Comparison of ENCODE assay signal across 8 mouse cellular contexts in the genomic region with DNA sequence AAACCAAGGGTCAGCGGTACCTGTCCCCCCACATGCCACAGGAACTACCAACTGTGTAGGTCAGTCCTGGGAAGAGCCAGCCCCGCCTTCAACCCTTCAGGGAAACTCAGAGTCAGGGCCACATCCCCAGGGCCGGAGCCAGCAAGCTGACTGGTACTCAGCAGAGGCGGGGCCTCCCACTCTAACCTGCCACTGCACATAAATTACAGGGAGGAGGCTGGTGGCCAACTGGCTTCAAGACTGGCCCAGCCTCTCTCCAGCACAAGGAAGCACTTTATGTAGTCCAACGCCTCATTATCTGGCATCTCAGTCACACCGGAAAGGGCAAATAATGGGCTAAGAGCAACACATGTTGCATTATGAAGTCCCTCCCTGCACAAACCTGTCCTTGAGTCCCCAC. TPM values are rescaled to one million over a fixed set of nuclear protein-coding genes. Genes with fewer than 3 reads are reported as not detected.
DNase-seq lines count a peak whose midpoint lies in the region; ATAC-seq and TF ChIP-seq lines count a peak whose summit lies in the region.

No protein-coding gene starts in this region.

- peak in 1 of 2 experiments; percentile 75 for DNase-seq in heart, adult 2 months
- DNase-seq in heart, postnatal 25 days (ENCODE audit: low spot score): no peak
- peak; percentile 68 for DNase-seq in embryo, embryonic 11 days
- peak; percentile 91 to 94 for DNase-seq in kidney, adult 8-10 months
- no peak for DNase-seq in cerebellum, adult 11-12 months
- DNase-seq in left cerebral cortex, postnatal 10 days (ENCODE audit: extremely low spot score in 1 of 2, low spot score in 2 of 2): no peak
- no peak for DNase-seq in layer of hippocampus, postnatal 25 days (ENCODE audit: extremely low spot score in 1 of 2, low spot score in 1 of 2)

- no peak overlapping the region for H3K9ac ChIP-seq in heart, adult 2 months (ENCODE audit: low read depth, low read length)
- H3K9ac ChIP-seq in neural tube, embryonic 12.5 days: no peak overlapping the region

- peaks cover 38% of the 10 kb centered on the region for H3K4me1 ChIP-seq in heart, adult 2 months (ENCODE audit: control insufficient read depth, insufficient read depth, low read length)
- peaks cover 59% of the 10 kb centered on the region for H3K4me1 ChIP-seq in neural tube, embryonic 12.5 days

- H3K36me3 ChIP-seq in heart, adult 2 months (ENCODE audit: control insufficient read depth, insufficient read depth, low read length): no peaks in the 10 kb centered on the region; the same call in none of the 2 replicates
- H3K36me3 ChIP-seq in neural tube, embryonic 12.5 days: no peaks in the 10 kb centered on the region

- no peaks in the 10 kb centered on the region for H3K9me3 ChIP-seq in neural tube, embryonic 12.5 days

- intact Hi-C loops in heart, adult 2 months (cut with DNase I): no loop called here
- intact Hi-C loops in heart, postnatal 25 days (cut with DNase I): no loop called here
- intact Hi-C loops in left cerebral cortex, postnatal 10 days (cut with DNase I): no loop called here

- no peak for TF ChIP-seq POLR2A in heart, adult 2 months (IDR thresholded peaks at IDR 0.05; ENCODE audit: insufficient read depth, low read depth, low read length)

- H3K79me2 ChIP-seq in heart, adult 2 months (replicated peaks; ENCODE audit: control insufficient read depth, insufficient read depth, low read length): no peaks in the 10 kb centered on the region

- ATAC-seq in neural tube, embryonic 12.5 days (ENCODE audit: low FRiP score, low read depth): peak; percentile 51; the same call in 1 of the 2 replicates

- no peaks in the 10 kb centered on the region for H3K27me3 ChIP-seq in heart, adult 2 months (ENCODE audit: control insufficient read depth, insufficient read depth, low read length)
- H3K27me3 ChIP-seq in neural tube, embryonic 12.5 days (replicated peaks): 0 out of 2 replicates have a peak, but pooled peaks cover 6% of the 10 kb centered on the region

- 52% methylated on average over 6 of the region's 6 CpGs for WGBS in heart, adult 2 months
- 20% methylated on average over 6 of the region's 6 CpGs for WGBS in neural tube, embryonic 12.5 days

- no peak for TF ChIP-seq CTCF in heart, adult 2 months (IDR thresholded peaks at IDR 0.05)

- H3K4me3 ChIP-seq in heart, adult 2 months: no peak overlapping the region
- H3K4me3 ChIP-seq in neural tube, embryonic 12.5 days: no peak overlapping the region

- TF ChIP-seq EP300 in heart, adult 2 months (IDR thresholded peaks at IDR 0.05; ENCODE audit: insufficient read depth, low read depth, low read length): 0 out of 2 replicates have a peak, but pooled peaks have one; percentile 51

- no peak overlapping the region; the same call in 1 of the 2 replicates for H3K27ac ChIP-seq in heart, adult 2 months
- no peak overlapping the region for H3K27ac ChIP-seq in neural tube, embryonic 12.5 days

- no peak overlapping the region for H3K4me2 ChIP-seq in neural tube, embryonic 12.5 days (replicated peaks)

RNA-seq across cellular contexts. Expression of a gene that starts 22.1 kb away (rescaled TPM):
- 10 to 100 TPM; 27.2 to 43.0 TPM for total RNA-seq in heart, adult 2 months (2021)
- polyA plus RNA-seq in heart, adult 2 months (2012; rRNA removed): 19.2 and 19.4 TPM in 2 replicates
- 10 to 100 TPM; 34.9 to 37.7 TPM for total RNA-seq in heart, postnatal 25 days (2021)
- 8.2 and 10.3 TPM in 2 replicates for polyA plus RNA-seq in neural tube, embryonic 12.5 days (2016; fragmentation: Nextera tagmentation; extraction: Ambion mirVana)
- 10 to 100 TPM; 13.1 to 18.7 TPM for total RNA-seq in left cerebral cortex, postnatal 10 days (2021)
- 10 to 100 TPM; 16.1 to 18.8 TPM for total RNA-seq in layer of hippocampus, postnatal 25 days (2021)

Comparison
In these comparisons a context has a peak if more than half of its experiments do, and no peak if none do; other contexts are left out.
1. DNase-seq: peak in embryo, embryonic 11 days (single experiment) and kidney, adult 8-10 months (2 of 2); none in heart, postnatal 25 days (single experiment), cerebellum, adult 11-12 months (single experiment), left cerebral cortex, postnatal 10 days (0 of 2) and layer of hippocampus, postnatal 25 days (0 of 2).